ENCODE assay signal across 8 mouse cellular contexts in genomic region chr14:25546852-25547621, GRCm38 (mm10).
DNase-seq lines count a peak whose midpoint lies in the region; ATAC-seq and TF ChIP-seq lines count a peak whose summit lies in the region.

No protein-coding gene starts in this region.

- no peak overlapping the region for H3K9ac ChIP-seq in forebrain, embryonic 12.5 days
- H3K9ac ChIP-seq in forebrain, embryonic 11.5 days (ENCODE audit: low read length) = no peak overlapping the region
- no peak overlapping the region for H3K9ac ChIP-seq in CH12.LX (ENCODE audit: insufficient read depth, low read depth)
- H3K9ac ChIP-seq in forebrain, embryonic 16.5 days (replicated peaks; ENCODE audit: low read depth, low read length) = no peak overlapping the region
- H3K9ac ChIP-seq in limb, embryonic 15.5 days = no peak overlapping the region
- H3K9ac ChIP-seq in stomach, embryonic 16.5 days (ENCODE audit: low read length) = peak overlapping the region; percentile 17; the same call in 1 of the 2 replicates

- dilution Hi-C loops in CH12.LX (cut with MboI; ENCODE audit: extremely low pct_ligation_motif_present, extremely low pct_unique_long_range_greater_than_20kb, low sequenced_read_pairs) = no loop called here

- no peak for TF ChIP-seq RAD21 in CH12.LX (IDR thresholded peaks at IDR 0.05; ENCODE audit: low read depth, low read length)

- H3K4me3 ChIP-seq in forebrain, embryonic 12.5 days (replicated peaks) = no peak overlapping the region
- no peak overlapping the region for H3K4me3 ChIP-seq in forebrain, embryonic 11.5 days (ENCODE audit: low read depth, low read length)
- no peak overlapping the region for H3K4me3 ChIP-seq in CH12.LX (replicated peaks in 1 of 3; ENCODE audit: low read depth in 2 of 3, low read length in 2 of 3, poor library complexity in 1 of 3)
- no peak overlapping the region for H3K4me3 ChIP-seq in forebrain, embryonic 16.5 days (replicated peaks; ENCODE audit: low read length)
- no peak overlapping the region for H3K4me3 ChIP-seq in limb, embryonic 15.5 days
- H3K4me3 ChIP-seq in stomach, embryonic 16.5 days (replicated peaks; ENCODE audit: low read length) = no peak overlapping the region

- TF ChIP-seq EP300 in CH12.LX (IDR thresholded peaks at IDR 0.05; ENCODE audit: low read length) = no peak

- no peak for ATAC-seq in forebrain, embryonic 12.5 days (ENCODE audit: low FRiP score)
- ATAC-seq in forebrain, embryonic 11.5 days (replicated peaks; ENCODE audit: low FRiP score) = no peak
- ATAC-seq in forebrain, embryonic 16.5 days = no peak
- peak; percentile 44; the same call in 1 of the 2 replicates for ATAC-seq in limb, embryonic 15.5 days (ENCODE audit: insufficient number of reproducible peaks, low FRiP score, low TSS enrichment, low read depth)
- peak; percentile 27; the same call in 1 of the 2 replicates for ATAC-seq in stomach, embryonic 16.5 days (ENCODE audit: insufficient read depth, low FRiP score)
- ATAC-seq in activated CD4-positive, CD25-positive, alpha-beta regulatory T cell, adult 4 months = no peak

- in situ Hi-C loops in CH12.LX (cut with MboI; ENCODE audit: low pct_ligation_motif_present, low pct_unique_long_range_greater_than_20kb, low sequenced_read_pairs) = no loop called here

- H3K79me2 ChIP-seq in CH12.LX (replicated peaks; ENCODE audit: control insufficient read depth, extremely low read depth, insufficient read depth, poor library complexity, severe bottlenecking) = no peaks in the 10 kb centered on the region

- no peak overlapping the region for H3K4me2 ChIP-seq in forebrain, embryonic 12.5 days
- no peak overlapping the region for H3K4me2 ChIP-seq in forebrain, embryonic 11.5 days (ENCODE audit: low read depth, low read length, severe bottlenecking)
- no peak overlapping the region for H3K4me2 ChIP-seq in CH12.LX (ENCODE audit: insufficient read depth, low read depth, poor library complexity, severe bottlenecking)
- no peak overlapping the region for H3K4me2 ChIP-seq in forebrain, embryonic 16.5 days (ENCODE audit: low read length)
- no peak overlapping the region for H3K4me2 ChIP-seq in limb, embryonic 15.5 days
- no peak overlapping the region for H3K4me2 ChIP-seq in stomach, embryonic 16.5 days (ENCODE audit: low read depth, low read length)

- no peak for TF ChIP-seq CTCF in CH12.LX (conservative IDR thresholded peaks at IDR 0.05 in 1 of 2, IDR thresholded peaks at IDR 0.05 in 1 of 2; ENCODE audit: low read depth in 2 of 2, low read length in 2 of 2)

- DNase-seq in forebrain, embryonic 11.5 days (ENCODE audit: low spot score) = no peak
- peak; percentile 62 for DNase-seq in CH12.LX (ENCODE audit: extremely low read depth)
- DNase-seq in gastrocnemius, adult 8-10 months (ENCODE audit: low spot score in 2 of 2) = no peak

- H3K27ac ChIP-seq in forebrain, embryonic 12.5 days = peak overlapping the region; percentile 42; the same call in 1 of the 2 replicates
- no peak overlapping the region for H3K27ac ChIP-seq in forebrain, embryonic 11.5 days (ENCODE audit: low read depth, low read length)
- no peak overlapping the region for H3K27ac ChIP-seq in CH12.LX (ENCODE audit: insufficient read depth, low read depth)
- H3K27ac ChIP-seq in forebrain, embryonic 16.5 days (ENCODE audit: low read length) = peak overlapping the region; percentile 26; the same call in 1 of the 2 replicates
- H3K27ac ChIP-seq in limb, embryonic 15.5 days = peak overlapping the region; percentile 80
- H3K27ac ChIP-seq in stomach, embryonic 16.5 days (ENCODE audit: low read length) = peak overlapping the region; percentile 7; the same call in 1 of the 2 replicates

- no peaks in the 10 kb centered on the region for H3K9me3 ChIP-seq in forebrain, embryonic 12.5 days
- no peaks in the 10 kb centered on the region for H3K9me3 ChIP-seq in forebrain, embryonic 11.5 days (ENCODE audit: control insufficient read depth, low read length)
- H3K9me3 ChIP-seq in CH12.LX (replicated peaks; ENCODE audit: low read length) = no peaks in the 10 kb centered on the region
- no peaks in the 10 kb centered on the region for H3K9me3 ChIP-seq in forebrain, embryonic 16.5 days (ENCODE audit: control insufficient read depth, low read length)
- H3K9me3 ChIP-seq in limb, embryonic 15.5 days = no peaks in the 10 kb centered on the region
- no peaks in the 10 kb centered on the region for H3K9me3 ChIP-seq in stomach, embryonic 16.5 days (replicated peaks; ENCODE audit: control insufficient read depth, low read length)

- WGBS in forebrain, embryonic 12.5 days = 76% methylated on average over 14 of the region's 14 CpGs
- 75% methylated on average over 14 of the region's 14 CpGs for WGBS in forebrain, embryonic 11.5 days
- 67% methylated on average over 14 of the region's 14 CpGs for WGBS in forebrain, embryonic 16.5 days
- 31% methylated on average over 14 of the region's 14 CpGs for WGBS in limb, embryonic 15.5 days
- WGBS in stomach, embryonic 16.5 days = 47% methylated on average over 14 of the region's 14 CpGs

- no peak for TF ChIP-seq POLR2A in CH12.LX (IDR thresholded peaks at IDR 0.05; ENCODE audit: low read depth, low read length)

- H3K27me3 ChIP-seq in forebrain, embryonic 12.5 days = no peaks in the 10 kb centered on the region
- no peaks in the 10 kb centered on the region for H3K27me3 ChIP-seq in forebrain, embryonic 11.5 days (ENCODE audit: control insufficient read depth, insufficient read depth, low read length)
- H3K27me3 ChIP-seq in CH12.LX (replicated peaks) = no peaks in the 10 kb centered on the region
- no peaks in the 10 kb centered on the region for H3K27me3 ChIP-seq in forebrain, embryonic 16.5 days (replicated peaks; ENCODE audit: control insufficient read depth, insufficient read depth, low read length)
- no peaks in the 10 kb centered on the region for H3K27me3 ChIP-seq in limb, embryonic 15.5 days
- H3K27me3 ChIP-seq in stomach, embryonic 16.5 days (ENCODE audit: control insufficient read depth, insufficient read depth, low read length) = no peaks in the 10 kb centered on the region

- peaks cover 49% of the 10 kb centered on the region for H3K36me3 ChIP-seq in forebrain, embryonic 12.5 days (replicated peaks)
- H3K36me3 ChIP-seq in forebrain, embryonic 11.5 days (ENCODE audit: control insufficient read depth, insufficient read depth, low read length) = peaks cover 2% of the 10 kb centered on the region; the same call in 1 of the 2 replicates
- peaks cover 28 to 66% of the 10 kb centered on the region in 2 experiments for H3K36me3 ChIP-seq in CH12.LX (replicated peaks in 1 of 2; ENCODE audit: control insufficient read depth in 1 of 2, insufficient read depth in 1 of 2, low read length in 1 of 2)
- H3K36me3 ChIP-seq in forebrain, embryonic 16.5 days (ENCODE audit: control insufficient read depth, insufficient read depth) = peaks cover 7% of the 10 kb centered on the region; the same call in 1 of the 2 replicates
- H3K36me3 ChIP-seq in limb, embryonic 15.5 days = peaks cover 17% of the 10 kb centered on the region
- H3K36me3 ChIP-seq in stomach, embryonic 16.5 days (ENCODE audit: control insufficient read depth, insufficient read depth, low read length) = peaks cover 3% of the 10 kb centered on the region; the same call in 1 of the 2 replicates

- H3K4me1 ChIP-seq in forebrain, embryonic 12.5 days = peaks cover 62% of the 10 kb centered on the region
- peaks cover 20% of the 10 kb centered on the region for H3K4me1 ChIP-seq in forebrain, embryonic 11.5 days (replicated peaks; ENCODE audit: control insufficient read depth, insufficient read depth, low read length)
- peaks cover 0 to 69% of the 10 kb centered on the region in 2 experiments; a peak in 2 of 4 replicates for H3K4me1 ChIP-seq in CH12.LX (ENCODE audit: control insufficient read depth in 1 of 2, insufficient read depth in 2 of 2)
- peaks cover 46% of the 10 kb centered on the region for H3K4me1 ChIP-seq in forebrain, embryonic 16.5 days (replicated peaks; ENCODE audit: control insufficient read depth, insufficient read depth, low read length)
- peaks cover 69% of the 10 kb centered on the region for H3K4me1 ChIP-seq in limb, embryonic 15.5 days
- peaks cover 30% of the 10 kb centered on the region for H3K4me1 ChIP-seq in stomach, embryonic 16.5 days (ENCODE audit: control insufficient read depth, insufficient read depth, low read length)

TF ChIP-seq in CH12.LX, 34 proteins besides CTCF, POLR2A, EP300 and RAD21:
- TF ChIP-seq POLR2AphosphoS2 (IDR thresholded peaks at IDR 0.05; ENCODE audit: low read depth, low read length) = no peak
- TF ChIP-seq CHD1 (IDR thresholded peaks at IDR 0.05; ENCODE audit: low read depth, low read length) = no peak
- TF ChIP-seq E2F4 (IDR thresholded peaks at IDR 0.05; ENCODE audit: insufficient replicate concordance, low read depth, low read length) = no peak
- TF ChIP-seq HCFC1 (IDR thresholded peaks at IDR 0.05; ENCODE audit: low read depth, low read length) = no peak
- no peak for TF ChIP-seq PAX5 (IDR thresholded peaks at IDR 0.05; ENCODE audit: low read length)
- TF ChIP-seq TBP (conservative IDR thresholded peaks at IDR 0.05; ENCODE audit: low read depth, low read length) = no peak
- no peak for TF ChIP-seq JUN (IDR thresholded peaks at IDR 0.05; ENCODE audit: insufficient read depth, low read depth, low read length)
- TF ChIP-seq MYC (IDR thresholded peaks at IDR 0.05; ENCODE audit: low read depth, low read length) = no peak
- TF ChIP-seq USF2 (conservative IDR thresholded peaks at IDR 0.05; ENCODE audit: low read depth, low read length) = no peak
- TF ChIP-seq JUND (conservative IDR thresholded peaks at IDR 0.05; ENCODE audit: low read depth, low read length) = no peak
- TF ChIP-seq IRF4 (IDR thresholded peaks at IDR 0.05; ENCODE audit: low read depth, low read length) = no peak

Comparison
In these comparisons a context has a peak if more than half of its experiments do, and no peak if none do; other contexts are left out.
1. H3K27ac ChIP-seq: peak in forebrain, embryonic 12.5 days (single experiment), forebrain, embryonic 16.5 days (single experiment), limb, embryonic 15.5 days (single experiment) and stomach, embryonic 16.5 days (single experiment); none in forebrain, embryonic 11.5 days (single experiment) and CH12.LX (single experiment).
2. ATAC-seq: peak in limb, embryonic 15.5 days (single experiment) and stomach, embryonic 16.5 days (single experiment); none in forebrain, embryonic 12.5 days (single experiment), forebrain, embryonic 11.5 days (single experiment), forebrain, embryonic 16.5 days (single experiment) and activated CD4-positive, CD25-positive, alpha-beta regulatory T cell, adult 4 months (single experiment).